Mouse (Mus musculus) spleen, adult 2 months (tissue): ENCODE results near the gene Tacc2. TPM values are rescaled to one million over a fixed set of nuclear protein-coding genes. Genes with fewer than 3 reads are reported as not detected.

Source experiments
- DNase-seq, 2 experiments: peaks; one replicate each; pipeline versions ENCODE4 v3.0.0 to v3.0.0-alpha.2; 2012 to 2021; ENCODE audit warnings: low spot score in 2 of 2, low read depth in 1 of 2
- H3K27ac ChIP-seq: fragments of 200-500 bp; 2 replicates; pipeline ENCODE4 v1.5.1; 2012; ENCODE audit warnings: low read length, inconsistent platforms; ENCODE audit not compliant: insufficient read depth
- H3K27me3 ChIP-seq: fragments of 200-500 bp; 2 replicates; pipeline ENCODE4 v1.6.1; 2012; ENCODE audit warnings: mild to moderate bottlenecking, moderate library complexity, low read length, inconsistent platforms; ENCODE audit not compliant: control insufficient read depth, insufficient read depth
- H3K36me3 ChIP-seq: fragments of 200-500 bp; 2 replicates; pipeline ENCODE4 v1.6.1; 2012; ENCODE audit warnings: mild to moderate bottlenecking, low read length, inconsistent platforms; ENCODE audit not compliant: control insufficient read depth, insufficient read depth
- H3K4me1 ChIP-seq: fragments of 200-500 bp; 2 replicates; pipeline ENCODE4 v1.6.1; 2011; ENCODE audit warnings: inconsistent platforms; ENCODE audit not compliant: control insufficient read depth, insufficient read depth, insufficient read length
- H3K4me3 ChIP-seq: fragments of 200-500 bp; 2 replicates; pipeline ENCODE4 v1.5.1; 2011; ENCODE audit warnings: mild to moderate bottlenecking, inconsistent platforms; ENCODE audit not compliant: insufficient read depth, insufficient read length; ENCODE audit errors: extremely low read depth
- CTCF ChIP-seq: fragments of 200-500 bp; IDR thresholded peaks from 2 replicates; pipeline ENCODE4 v1.5.1; 2011; ENCODE audit warnings: mild to moderate bottlenecking, inconsistent platforms; ENCODE audit not compliant: insufficient read depth, insufficient read length, insufficient replicate concordance; ENCODE audit errors: extremely low read depth
- POLR2A ChIP-seq: fragments of 200-500 bp; IDR thresholded peaks from 2 replicates; pipeline ENCODE4 v1.6.1; 2011; ENCODE audit warnings: low read depth, low read length, inconsistent platforms
- WGBS: fragments of 180-500 bp; shearing (Covaris S2); methylation state at CpG from one replicate; pipeline ENCODE4 v1.1.7; 2018; 5-methylcytosine and 5-hydroxymethylcytosine counted together
- polyA plus RNA-seq: library from polyadenylated mRNA; depleted of rRNA; stranded (reverse); fragments of >200 nt; gene quantifications from 2 replicates; pipeline ENCODE4 v1.2.3, GENCODE M21; 2012

The Tacc2 gene
- polyA plus RNA-seq, 1 experiment, result 4.3 TPM

DNA sequence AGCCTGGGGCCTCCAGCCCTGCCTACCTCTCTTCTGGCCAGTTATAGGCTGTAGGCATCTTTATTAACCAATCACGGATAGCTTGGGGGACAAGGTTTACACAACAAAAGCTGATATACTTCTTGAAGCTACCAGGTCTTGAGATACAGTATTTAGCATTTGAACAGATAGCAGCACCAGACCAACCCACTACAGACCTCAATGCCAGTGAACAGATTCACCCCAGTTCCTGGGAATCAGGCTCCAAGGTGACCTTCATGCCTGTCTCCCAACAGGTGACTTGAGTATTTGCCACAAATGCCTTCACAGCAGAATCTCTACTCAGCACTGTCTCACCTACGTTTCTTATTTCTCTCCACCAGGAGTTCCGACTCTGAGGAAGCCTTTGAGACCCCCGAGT, 139.1 kb downstream of the Tacc2 start:
- Histone ChIP-seq H3K27ac (no peak overlapping the region), H3K4me1 (no peaks in the 10 kb centered on the region), H3K27me3 (no peaks in the 10 kb centered on the region), H3K36me3 (no peaks in the 10 kb centered on the region), H3K4me3 (no peak overlapping the region)
- 92% methylated on average over 4 of the region's 4 CpGs for WGBS
- no peak for DNase-seq
- TF ChIP-seq POLR2A, result no peak
- TF ChIP-seq CTCF, result no peak

DNA sequence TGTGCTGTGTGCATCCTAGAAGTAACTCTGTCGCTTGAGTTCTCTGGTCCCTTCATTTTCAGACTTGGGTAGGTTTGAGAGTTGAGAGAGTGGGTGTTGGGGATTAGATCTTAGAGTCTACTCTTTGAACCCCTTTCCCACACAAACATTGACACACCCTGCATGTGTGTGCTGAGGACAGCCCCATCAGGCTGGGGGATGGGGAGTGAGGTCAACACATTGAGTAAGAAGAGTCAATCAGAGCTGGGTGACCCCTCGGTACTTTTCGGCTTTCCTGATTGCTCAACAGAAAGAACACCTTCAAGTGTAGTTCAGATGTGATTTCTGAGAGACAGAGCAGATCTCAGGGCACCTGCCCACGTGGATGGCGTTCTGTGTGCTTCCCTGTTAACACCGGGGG, 139.8 kb downstream of the Tacc2 start:
- H3K4me3 ChIP-seq, result no peak overlapping the region
- no peak for DNase-seq
- no peaks in the 10 kb centered on the region for H3K36me3 ChIP-seq
- H3K27ac ChIP-seq, result no peak overlapping the region
- H3K4me1 ChIP-seq, result no peaks in the 10 kb centered on the region
- no peak for TF ChIP-seq POLR2A
- no peak for TF ChIP-seq CTCF
- H3K27me3 ChIP-seq, result no peaks in the 10 kb centered on the region
- WGBS, result 86% methylated on average over 6 of the region's 6 CpGs

- H3K4me3 ChIP-seq, result no peak overlapping the region
- 64% methylated on average over 16 of the region's 16 CpGs for WGBS
- no peaks in the 10 kb centered on the region for H3K4me1 ChIP-seq
- no peak overlapping the region for H3K27ac ChIP-seq
- no peak for DNase-seq
- H3K27me3 ChIP-seq, result no peaks in the 10 kb centered on the region
- H3K36me3 ChIP-seq, result no peaks in the 10 kb centered on the region
- TF ChIP-seq CTCF, result no peak
- no peak for TF ChIP-seq POLR2A
These were observed 142.8 kb downstream of the Tacc2 start for GRCm38 (mm10) chr7:130719931-130720598.

GRCm38 (mm10) chr7:130720646-130721335, 143.6 kb downstream of the Tacc2 start:
- Histone ChIP-seq H3K27ac (no peak overlapping the region), H3K4me1 (no peaks in the 10 kb centered on the region), H3K27me3 (no peaks in the 10 kb centered on the region), H3K4me3 (no peak overlapping the region), H3K36me3 (no peaks in the 10 kb centered on the region)
- no peak for TF ChIP-seq CTCF
- no peak for TF ChIP-seq POLR2A
- no peak for DNase-seq
- 85% methylated on average over 9 of the region's 9 CpGs for WGBS

DNA sequence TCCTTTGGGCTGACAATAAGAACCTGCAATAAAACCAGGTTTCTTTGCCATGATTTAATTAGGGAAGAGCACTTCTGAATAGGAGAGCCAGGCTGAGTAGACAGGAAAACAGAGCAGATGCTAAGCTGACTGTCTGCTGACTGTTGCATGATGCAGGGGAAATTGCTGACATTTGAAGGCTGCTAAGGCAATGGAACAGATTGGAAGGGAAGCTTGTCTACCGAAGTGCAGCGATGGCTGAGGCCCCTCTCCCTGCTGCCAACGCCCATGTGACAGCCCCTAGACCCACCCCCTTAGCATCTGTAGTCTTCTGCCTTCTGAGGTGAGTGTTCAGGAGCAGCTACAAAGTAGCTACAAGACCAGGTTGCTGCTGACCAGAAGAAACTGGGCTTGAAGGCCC, 148.9 kb downstream of the Tacc2 start:
- TF ChIP-seq CTCF (no peak), POLR2A (no peak)
- no peaks in the 10 kb centered on the region for H3K36me3 ChIP-seq
- peaks cover 4% of the 10 kb centered on the region; the same call in 1 of the 2 replicates for H3K4me1 ChIP-seq
- DNase-seq, result no peak
- H3K27ac ChIP-seq, result no peak overlapping the region
- no peak overlapping the region for H3K4me3 ChIP-seq
- WGBS, result 51% methylated on average over 3 of the region's 3 CpGs
- H3K27me3 ChIP-seq, result no peaks in the 10 kb centered on the region

GRCm38 (mm10) chr7:130726724-130727422, 149.6 kb downstream of the Tacc2 start:
- Histone ChIP-seq H3K4me1 (peaks cover 4% of the 10 kb centered on the region; the same call in 1 of the 2 replicates), H3K27ac (no peak overlapping the region), H3K27me3 (no peaks in the 10 kb centered on the region), H3K36me3 (no peaks in the 10 kb centered on the region), H3K4me3 (no peak overlapping the region)
- no peak for TF ChIP-seq CTCF
- no peak for TF ChIP-seq POLR2A
- WGBS, result 29% methylated on average over 8 of the region's 8 CpGs
- no peak for DNase-seq

DNA sequence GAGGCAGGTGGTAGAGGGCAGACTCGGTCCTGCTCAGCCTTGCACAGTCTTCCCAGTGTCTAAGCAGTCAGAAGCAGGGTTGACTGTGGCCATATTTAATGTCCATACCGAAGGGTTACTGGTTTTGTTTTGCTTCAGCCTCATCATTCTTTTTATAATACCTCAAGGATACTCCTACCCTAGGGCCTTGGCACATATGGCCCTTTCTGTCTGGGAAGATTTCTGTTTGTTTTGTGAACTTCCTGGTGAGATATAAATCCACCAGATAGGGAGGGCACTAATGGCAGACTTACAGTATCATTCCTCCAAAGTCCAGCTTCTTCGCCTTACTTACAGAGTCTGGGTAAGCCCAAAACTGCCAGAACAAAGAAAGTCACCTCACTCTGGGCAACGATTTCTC, 150.3 kb downstream of the Tacc2 start:
- TF ChIP-seq CTCF (no peak), POLR2A (no peak)
- no peak overlapping the region for H3K27ac ChIP-seq

More for the DNA sequence above, 150.3 kb downstream of the Tacc2 start:
- Histone ChIP-seq H3K4me1 (peaks cover 4% of the 10 kb centered on the region; the same call in 1 of the 2 replicates), H3K4me3 (no peak overlapping the region), H3K36me3 (no peaks in the 10 kb centered on the region), H3K27me3 (no peaks in the 10 kb centered on the region)
- no peak for DNase-seq
- WGBS, result 86% methylated on average over 4 of the region's 4 CpGs
